Mouse (Mus musculus) heart, embryonic 12.5 days (tissue): ENCODE results near the gene Prkar1a. TPM values are rescaled to one million over a fixed set of nuclear protein-coding genes. Genes with fewer than 3 reads are reported as not detected.
"Not testable (repeated sequence)": the region's sequence is repeated elsewhere in the genome, so short reads cannot be mapped to it uniquely, and the experiment has no call there.

Source experiments
- ATAC-seq: fragments of 200-750 bp; cut with Nextera tagmentation; 2 replicates; pipeline ENCODE4 v1.8.0; 2017; ENCODE audit warnings: moderate TSS enrichment, moderate library complexity; ENCODE audit not compliant: insufficient number of reproducible peaks, low FRiP score
- H3K27ac ChIP-seq: fragments of 300-500 bp; sonication (generic); 2 replicates; pipeline ENCODE4 v1.5.1; 2016; ENCODE audit warnings: mild to moderate bottlenecking, moderate library complexity; ENCODE audit not compliant: poor library complexity, severe bottlenecking
- H3K27me3 ChIP-seq: fragments of 300-500 bp; sonication (generic); replicated peaks from 2 replicates; pipeline ENCODE4 v1.6.1; 2016; ENCODE audit warnings: mild to moderate bottlenecking, moderate library complexity
- H3K36me3 ChIP-seq: fragments of 300-500 bp; sonication (generic); 2 replicates; pipeline ENCODE4 v1.6.1; 2016; ENCODE audit warnings: mild to moderate bottlenecking, moderate library complexity
- H3K4me1 ChIP-seq: fragments of 300-500 bp; sonication (generic); replicated peaks from 2 replicates; pipeline ENCODE4 v1.6.1; 2016; ENCODE audit warnings: mild to moderate bottlenecking
- H3K4me2 ChIP-seq: fragments of 300-500 bp; sonication (generic); 2 replicates; pipeline ENCODE4 v1.6.1; 2016; ENCODE audit warnings: mild to moderate bottlenecking, moderate library complexity
- H3K4me3 ChIP-seq: fragments of 300-500 bp; sonication (generic); 2 replicates; pipeline ENCODE4 v1.5.1; 2016; ENCODE audit warnings: mild to moderate bottlenecking
- H3K9ac ChIP-seq: fragments of 300-500 bp; sonication (generic); 2 replicates; pipeline ENCODE4 v1.6.1; 2016; ENCODE audit warnings: mild to moderate bottlenecking, moderate library complexity
- H3K9me3 ChIP-seq: fragments of 300-500 bp; sonication (generic); replicated peaks from 2 replicates; pipeline ENCODE4 v1.6.1; 2016; ENCODE audit warnings: mild to moderate bottlenecking, moderate library complexity
- WGBS: fragments of 180-500 bp; shearing (Covaris S2); methylation state at CpG from one replicate; pipeline ENCODE4 v1.1.7; 2016; 5-methylcytosine and 5-hydroxymethylcytosine counted together
- polyA plus RNA-seq: library from polyadenylated mRNA; unstranded; fragments of >200 nt; fragmentation: Nextera tagmentation; extraction: Ambion mirVana; gene quantifications from 2 replicates; pipeline ENCODE4 v1.2.1, GENCODE M21; 2016

Gene Prkar1a
- polyA plus RNA-seq, 1 experiment from 2014 or later: 507 TPM

GRCm38 (mm10) chr11:109648510-109648909 is 695 bp upstream of the Prkar1a start:
- no peak overlapping the region for H3K4me3 ChIP-seq
- H3K27me3 ChIP-seq: no peaks in the 10 kb centered on the region
- H3K27ac ChIP-seq: peak overlapping the region; percentile 100
- peaks cover 32% of the 10 kb centered on the region for H3K4me1 ChIP-seq
- no peak for ATAC-seq
- H3K9me3 ChIP-seq: no peaks in the 10 kb centered on the region
- no peak overlapping the region; the same call in 1 of the 2 replicates for H3K9ac ChIP-seq
- peaks cover 3% of the 10 kb centered on the region; the same call in 1 of the 2 replicates for H3K36me3 ChIP-seq
- peak overlapping the region; percentile 91; the same call in 1 of the 2 replicates for H3K4me2 ChIP-seq
- 38% methylated on average over 7 of the region's 7 CpGs for WGBS

- Histone ChIP-seq H3K27ac (peak overlapping the region; percentile 100), H3K4me2 (peak overlapping the region; percentile 91), H3K36me3 (peaks cover 16% of the 10 kb centered on the region), H3K4me3 (peak overlapping the region; percentile 100), H3K27me3 (no peaks in the 10 kb centered on the region), H3K9ac (peak overlapping the region; percentile 100), H3K9me3 (no peaks in the 10 kb centered on the region), H3K4me1 (peaks cover 41% of the 10 kb centered on the region)
- ATAC-seq: peak; percentile 82
- 2% methylated on average over 31 of the region's 31 CpGs for WGBS
Observed at GRCm38 (mm10) chr11:109649975-109650701, 933 bp downstream of the Prkar1a start.

- Histone ChIP-seq H3K27me3 (no peaks in the 10 kb centered on the region), H3K27ac (peak overlapping the region; percentile 100), H3K4me1 (peaks cover 45% of the 10 kb centered on the region), H3K9ac (peak overlapping the region; percentile 100), H3K4me2 (peak overlapping the region; percentile 91), H3K36me3 (peaks cover 23% of the 10 kb centered on the region), H3K4me3 (peak overlapping the region; percentile 100), H3K9me3 (no peaks in the 10 kb centered on the region)
- peak; percentile 97 for ATAC-seq
- under 1% methylated on average over 89 of the region's 90 CpGs for WGBS
Observed at GRCm38 (mm10) chr11:109650788-109651565, 1.8 kb downstream of the Prkar1a start.

GRCm38 (mm10) chr11:109651566-109652024 is 2.4 kb downstream of the Prkar1a start:
- Histone ChIP-seq H3K27me3 (no peaks in the 10 kb centered on the region), H3K27ac (peak overlapping the region; percentile 100), H3K4me1 (peaks cover 49% of the 10 kb centered on the region), H3K36me3 (peaks cover 30% of the 10 kb centered on the region), H3K4me3 (peak overlapping the region; percentile 100), H3K9me3 (no peaks in the 10 kb centered on the region), H3K9ac (peak overlapping the region; percentile 100), H3K4me2 (peak overlapping the region; percentile 91)
- WGBS: under 1% methylated on average over 20 of the region's 21 CpGs
- peak; percentile 0; the same call in 1 of the 2 replicates for ATAC-seq

GRCm38 (mm10) chr11:109652505-109652904 is 3.3 kb downstream of the Prkar1a start:
- peaks cover 37% of the 10 kb centered on the region for H3K36me3 ChIP-seq
- ATAC-seq: no peak
- H3K9ac ChIP-seq: peak overlapping the region; percentile 100
- peak overlapping the region; percentile 100 for H3K27ac ChIP-seq
- peaks cover 55% of the 10 kb centered on the region for H3K4me1 ChIP-seq
- H3K4me3 ChIP-seq: peak overlapping the region; percentile 100
- WGBS: 18% methylated on average over 6 of the region's 6 CpGs
- H3K27me3 ChIP-seq: no peaks in the 10 kb centered on the region
- no peaks in the 10 kb centered on the region for H3K9me3 ChIP-seq
- H3K4me2 ChIP-seq: peak overlapping the region; percentile 91

GRCm38 (mm10) chr11:109653201-109653600 is 4.0 kb downstream of the Prkar1a start:
- Histone ChIP-seq H3K9ac (peak overlapping the region; percentile 64), H3K4me1 (peaks cover 55% of the 10 kb centered on the region), H3K27me3 (no peaks in the 10 kb centered on the region), H3K4me3 (peak overlapping the region; percentile 100), H3K36me3 (peaks cover 40% of the 10 kb centered on the region), H3K9me3 (no peaks in the 10 kb centered on the region), H3K4me2 (peak overlapping the region; percentile 91), H3K27ac (peak overlapping the region; percentile 48)
- no peak for ATAC-seq
- whole genome bisulfite sequencing: 67% methylated on average over 8 of the region's 8 CpGs

- Histone ChIP-seq H3K9ac (no peak overlapping the region), H3K4me2 (no peak overlapping the region), H3K9me3 (no peaks in the 10 kb centered on the region), H3K4me1 (peaks cover 45% of the 10 kb centered on the region), H3K27ac (no peak overlapping the region), H3K36me3 (peaks cover 45% of the 10 kb centered on the region), H3K4me3 (no peak overlapping the region), H3K27me3 (no peaks in the 10 kb centered on the region)
- WGBS: 85% methylated on average over 6 of the region's 6 CpGs
- ATAC-seq: no peak
Observed at GRCm38 (mm10) chr11:109654581-109654980, 5.4 kb downstream of the Prkar1a start.

- Histone ChIP-seq H3K27ac (no peak overlapping the region), H3K4me1 (peaks cover 40% of the 10 kb centered on the region), H3K36me3 (peaks cover 62% of the 10 kb centered on the region), H3K9me3 (no peaks in the 10 kb centered on the region), H3K27me3 (no peaks in the 10 kb centered on the region), H3K9ac (no peak overlapping the region), H3K4me2 (no peak overlapping the region), H3K4me3 (no peak overlapping the region)
- no peak for ATAC-seq
- 70% methylated on average over 7 of the region's 7 CpGs for WGBS
Observed at GRCm38 (mm10) chr11:109656232-109656631, 7.0 kb downstream of the Prkar1a start.

GRCm38 (mm10) chr11:109660526-109660925 is 11.3 kb downstream of the Prkar1a start:
- not testable (repeated sequence) for ATAC-seq, H3K27ac ChIP-seq, H3K9ac ChIP-seq, H3K4me2 ChIP-seq, H3K9me3 ChIP-seq, H3K4me3 ChIP-seq, H3K27me3 ChIP-seq
- H3K4me1 ChIP-seq: peaks cover 13% of the 10 kb centered on the region
- WGBS: 88% methylated on average over 8 of the region's 8 CpGs
- peaks cover 79% of the 10 kb centered on the region for H3K36me3 ChIP-seq

GRCm38 (mm10) chr11:109664293-109664692 is 15.1 kb downstream of the Prkar1a start:
- Histone ChIP-seq H3K9ac (no peak overlapping the region), H3K27me3 (no peaks in the 10 kb centered on the region), H3K27ac (no peak overlapping the region), H3K9me3 (no peaks in the 10 kb centered on the region), H3K4me3 (no peak overlapping the region), H3K36me3 (peaks cover 87% of the 10 kb centered on the region), H3K4me2 (no peak overlapping the region), H3K4me1 (no peaks in the 10 kb centered on the region)
- no peak for ATAC-seq
- WGBS: 91% methylated on average over 13 of the region's 13 CpGs

- H3K4me3 ChIP-seq: no peak overlapping the region
- H3K27ac ChIP-seq: no peak overlapping the region
- H3K4me2 ChIP-seq: no peak overlapping the region
- H3K36me3 ChIP-seq: peaks cover 85% of the 10 kb centered on the region
- no peak overlapping the region for H3K9ac ChIP-seq
- no peaks in the 10 kb centered on the region for H3K4me1 ChIP-seq
- WGBS: 85% methylated on average over 6 of the region's 6 CpGs
- ATAC-seq: no peak
- H3K9me3 ChIP-seq: no peaks in the 10 kb centered on the region
- no peaks in the 10 kb centered on the region for H3K27me3 ChIP-seq
Observed at GRCm38 (mm10) chr11:109665424-109665823, 16.2 kb downstream of the Prkar1a start.
